Mouse (Mus musculus) spleen, adult 2 months (tissue): ENCODE results near the gene Zc2hc1b.

ENCODE experiments used
- CTCF ChIP-seq: fragments of 200-500 bp; IDR thresholded peaks from 2 replicates; pipeline ENCODE4 v1.5.1; 2011; ENCODE audit warnings: mild to moderate bottlenecking, inconsistent platforms; ENCODE audit not compliant: insufficient read depth, insufficient read length, insufficient replicate concordance; ENCODE audit errors: extremely low read depth
- POLR2A ChIP-seq: fragments of 200-500 bp; IDR thresholded peaks from 2 replicates; pipeline ENCODE4 v1.6.1; 2011; ENCODE audit warnings: low read depth, low read length, inconsistent platforms

DNA sequence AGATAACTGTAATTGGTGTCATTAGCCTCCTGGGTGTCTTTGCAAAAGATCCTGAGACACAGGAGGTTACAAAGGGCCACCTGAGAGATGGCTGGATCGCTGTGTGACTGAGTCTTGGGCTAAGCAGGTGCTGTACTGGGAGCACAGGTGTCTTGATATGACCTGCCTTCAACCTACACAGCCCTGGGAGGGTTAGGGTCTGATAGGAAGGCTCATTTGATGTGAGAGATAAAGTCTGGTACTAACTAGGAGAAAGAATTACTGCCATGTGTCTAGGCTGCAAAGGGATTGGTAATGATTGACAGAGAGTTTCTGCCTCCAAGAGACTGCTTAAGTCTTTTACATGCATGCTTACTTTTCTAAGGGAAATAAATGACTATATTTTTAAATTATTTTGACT, 42.2 kb upstream of the Zc2hc1b start:
- TF ChIP-seq CTCF (no peak), POLR2A (no peak)
